7 mouse cellular contexts compared by ENCODE assay signal in genomic region chr16:18878091-18878720, GRCm38 (mm10). TPM values are rescaled to one million over a fixed set of nuclear protein-coding genes. Genes with fewer than 3 reads are reported as not detected.
DNase-seq lines count a peak whose midpoint lies in the region; ATAC-seq and TF ChIP-seq lines count a peak whose summit lies in the region.

No protein-coding gene starts in this region.

- ATAC-seq in hindbrain, embryonic 12.5 days (ENCODE audit: low FRiP score), result peak; percentile 6; the same call in 1 of the 2 replicates

- peak overlapping the region; percentile 84 for H3K9ac ChIP-seq in liver, adult 2 months (ENCODE audit: low read depth, low read length)
- peak overlapping the region; percentile 95 for H3K9ac ChIP-seq in hindbrain, embryonic 12.5 days

- H3K9me3 ChIP-seq in embryonic facial prominence, embryonic 10.5 days, result no peaks in the 10 kb centered on the region
- H3K9me3 ChIP-seq in hindbrain, embryonic 12.5 days (replicated peaks), result no peaks in the 10 kb centered on the region
- H3K9me3 ChIP-seq in midbrain, embryonic 10.5 days (replicated peaks), result 0 out of 2 replicates have a peak, but pooled peaks cover 5% of the 10 kb centered on the region

- no peak for TF ChIP-seq POLR2A in liver, adult 2 months (IDR thresholded peaks at IDR 0.05; ENCODE audit: extremely low read depth, insufficient read depth, low read length)

- no peaks in the 10 kb centered on the region for H3K27me3 ChIP-seq in liver, adult 2 months (ENCODE audit: control insufficient read depth, insufficient read depth, low read length)
- no peaks in the 10 kb centered on the region for H3K27me3 ChIP-seq in embryonic facial prominence, embryonic 10.5 days (replicated peaks; ENCODE audit: low read depth, poor library complexity, severe bottlenecking)
- H3K27me3 ChIP-seq in hindbrain, embryonic 12.5 days, result no peaks in the 10 kb centered on the region
- H3K27me3 ChIP-seq in midbrain, embryonic 10.5 days (ENCODE audit: low read depth, poor library complexity, severe bottlenecking), result no peaks in the 10 kb centered on the region

- H3K36me3 ChIP-seq in liver, adult 2 months (ENCODE audit: control insufficient read depth, insufficient read depth, low read length), result peaks cover 3% of the 10 kb centered on the region; the same call in 1 of the 2 replicates
- peaks cover 59% of the 10 kb centered on the region for H3K36me3 ChIP-seq in embryonic facial prominence, embryonic 10.5 days (replicated peaks)
- H3K36me3 ChIP-seq in hindbrain, embryonic 12.5 days, result peaks cover 29% of the 10 kb centered on the region
- H3K36me3 ChIP-seq in midbrain, embryonic 10.5 days, result peaks cover 63% of the 10 kb centered on the region

- peak overlapping the region; percentile 65 for H3K4me2 ChIP-seq in hindbrain, embryonic 12.5 days (replicated peaks)

- peaks cover 8% of the 10 kb centered on the region; the same call in 1 of the 2 replicates for H3K79me2 ChIP-seq in liver, adult 2 months (ENCODE audit: control insufficient read depth, insufficient read depth, low read length)

- H3K4me1 ChIP-seq in liver, adult 2 months (ENCODE audit: control insufficient read depth, insufficient read depth, low read length), result peaks cover 7% of the 10 kb centered on the region
- peaks cover 14% of the 10 kb centered on the region for H3K4me1 ChIP-seq in embryonic facial prominence, embryonic 10.5 days
- peaks cover 23% of the 10 kb centered on the region for H3K4me1 ChIP-seq in hindbrain, embryonic 12.5 days
- peaks cover 10% of the 10 kb centered on the region for H3K4me1 ChIP-seq in midbrain, embryonic 10.5 days

- H3K4me3 ChIP-seq in liver, adult 2 months (ENCODE audit: insufficient read depth, low read depth, low read length), result peak overlapping the region; percentile 99
- peak overlapping the region; percentile 84 for H3K4me3 ChIP-seq in embryonic facial prominence, embryonic 10.5 days
- peak overlapping the region; percentile 95 for H3K4me3 ChIP-seq in hindbrain, embryonic 12.5 days
- peak overlapping the region; percentile 97 for H3K4me3 ChIP-seq in midbrain, embryonic 10.5 days

- WGBS in liver, adult 2 months, result 28% methylated on average over 20 of the region's 20 CpGs
- 30% methylated on average over 20 of the region's 20 CpGs for WGBS in embryonic facial prominence, embryonic 10.5 days
- 32% methylated on average over 20 of the region's 20 CpGs for WGBS in hindbrain, embryonic 12.5 days
- WGBS in midbrain, embryonic 10.5 days, result 34% methylated on average over 20 of the region's 20 CpGs

- H3K27ac ChIP-seq in liver, adult 2 months (replicated peaks; ENCODE audit: insufficient read depth, low read depth, low read length), result peak overlapping the region; percentile 55
- peak overlapping the region; percentile 95 for H3K27ac ChIP-seq in embryonic facial prominence, embryonic 10.5 days (replicated peaks)
- peak overlapping the region; percentile 93 for H3K27ac ChIP-seq in hindbrain, embryonic 12.5 days
- H3K27ac ChIP-seq in midbrain, embryonic 10.5 days (replicated peaks), result peak overlapping the region; percentile 97

- TF ChIP-seq CTCF in liver, adult 2 months (IDR thresholded peaks at IDR 0.05; ENCODE audit: low read depth, low read length), result no peak

- no peak for DNase-seq in liver, adult 2 months (ENCODE audit: extremely low read depth, low read depth, low spot score)
- no peak for DNase-seq in liver
- DNase-seq in embryonic facial prominence, embryonic 10.5 days (ENCODE audit: low spot score), result no peak
- DNase-seq in midbrain, embryonic 10.5 days (ENCODE audit: low spot score), result no peak
- DNase-seq in cerebellum, adult 9-11 months, result no peak
- no peak for DNase-seq in gastrocnemius, postnatal 4 days (ENCODE audit: low spot score in 2 of 2)

RNA-seq across cellular contexts. Expression of gene Hira, which starts 1.4 kb away (rescaled TPM):
- 8.2 and 8.7 TPM in 2 replicates for total RNA-seq in liver, adult 2 months (2014; rRNA removed)
- 15.0 and 19.6 TPM in 2 replicates for polyA plus RNA-seq in liver, adult 2 months (2012; rRNA removed)
- polyA plus RNA-seq in embryonic facial prominence, embryonic 10.5 days (2016; fragmentation: Nextera tagmentation; extraction: Ambion mirVana), result 22.8 and 25.8 TPM in 2 replicates
- polyA plus RNA-seq in hindbrain, embryonic 12.5 days (2016; fragmentation: Nextera tagmentation; extraction: Ambion mirVana), result 23.3 and 24.2 TPM in 2 replicates
- polyA plus RNA-seq in midbrain, embryonic 10.5 days (2016; fragmentation: Nextera tagmentation; extraction: Ambion mirVana), result 21.2 and 24.8 TPM in 2 replicates
- total RNA-seq in gastrocnemius, postnatal 4 days (2021), result 10 to 100 TPM; 38.9 to 44.8 TPM

RNA-seq across cellular contexts. Expression of gene Mrpl40, which starts 1.5 kb away (rescaled TPM):
- total RNA-seq in liver, adult 2 months (2014; rRNA removed), result 20.6 and 27.7 TPM in 2 replicates
- polyA plus RNA-seq in liver, adult 2 months (2012; rRNA removed), result 7.9 and 11.7 TPM in 2 replicates
- 122 and 128 TPM in 2 replicates for polyA plus RNA-seq in embryonic facial prominence, embryonic 10.5 days (2016; fragmentation: Nextera tagmentation; extraction: Ambion mirVana)
- 70.3 and 76.8 TPM in 2 replicates for polyA plus RNA-seq in hindbrain, embryonic 12.5 days (2016; fragmentation: Nextera tagmentation; extraction: Ambion mirVana)
- polyA plus RNA-seq in midbrain, embryonic 10.5 days (2016; fragmentation: Nextera tagmentation; extraction: Ambion mirVana), result 126 and 136 TPM in 2 replicates
- 10 to 100 TPM; 45.8 to 47.6 TPM for total RNA-seq in gastrocnemius, postnatal 4 days (2021)

RNA-seq across cellular contexts. Expression of gene Gm28539, which starts 41.8 kb away (rescaled TPM):
- total RNA-seq in liver, adult 2 months (2014; rRNA removed), result 0.94 TPM in 1 of 2 replicates, not detected in the other
- polyA plus RNA-seq in liver, adult 2 months (2012; rRNA removed), result 2.1 and 2.9 TPM in 2 replicates
- polyA plus RNA-seq in embryonic facial prominence, embryonic 10.5 days (2016; fragmentation: Nextera tagmentation; extraction: Ambion mirVana), result not detected in 2 replicates
- not detected in 2 replicates for polyA plus RNA-seq in hindbrain, embryonic 12.5 days (2016; fragmentation: Nextera tagmentation; extraction: Ambion mirVana)
- not detected in 2 replicates for polyA plus RNA-seq in midbrain, embryonic 10.5 days (2016; fragmentation: Nextera tagmentation; extraction: Ambion mirVana)
- total RNA-seq in gastrocnemius, postnatal 4 days (2021), result 1 to 10 TPM; 4.2 TPM

RNA-seq across cellular contexts. Expression of gene 2510002D24Rik, which starts 41.8 kb away (rescaled TPM):
- total RNA-seq in liver, adult 2 months (2014; rRNA removed), result 14.3 and 15.3 TPM in 2 replicates
- 31.9 and 57.9 TPM in 2 replicates for polyA plus RNA-seq in liver, adult 2 months (2012; rRNA removed)
- 32.6 and 34.9 TPM in 2 replicates for polyA plus RNA-seq in embryonic facial prominence, embryonic 10.5 days (2016; fragmentation: Nextera tagmentation; extraction: Ambion mirVana)
- 28.4 and 32.7 TPM in 2 replicates for polyA plus RNA-seq in hindbrain, embryonic 12.5 days (2016; fragmentation: Nextera tagmentation; extraction: Ambion mirVana)
- 25.7 and 26.6 TPM in 2 replicates for polyA plus RNA-seq in midbrain, embryonic 10.5 days (2016; fragmentation: Nextera tagmentation; extraction: Ambion mirVana)
- 10 to 100 TPM; 14.9 to 15.9 TPM for total RNA-seq in gastrocnemius, postnatal 4 days (2021)
